Mouse (Mus musculus) spleen, adult 2 months (tissue): ENCODE data around the gene AI854703.

ENCODE experiments used
- CTCF ChIP-seq: fragments of 200-500 bp; IDR thresholded peaks from 2 replicates; pipeline ENCODE4 v1.5.1; 2011; ENCODE audit warnings: mild to moderate bottlenecking, inconsistent platforms; ENCODE audit not compliant: insufficient read depth, insufficient read length, insufficient replicate concordance; ENCODE audit errors: extremely low read depth
- POLR2A ChIP-seq: fragments of 200-500 bp; IDR thresholded peaks from 2 replicates; pipeline ENCODE4 v1.6.1; 2011; ENCODE audit warnings: low read depth, low read length, inconsistent platforms

DNA sequence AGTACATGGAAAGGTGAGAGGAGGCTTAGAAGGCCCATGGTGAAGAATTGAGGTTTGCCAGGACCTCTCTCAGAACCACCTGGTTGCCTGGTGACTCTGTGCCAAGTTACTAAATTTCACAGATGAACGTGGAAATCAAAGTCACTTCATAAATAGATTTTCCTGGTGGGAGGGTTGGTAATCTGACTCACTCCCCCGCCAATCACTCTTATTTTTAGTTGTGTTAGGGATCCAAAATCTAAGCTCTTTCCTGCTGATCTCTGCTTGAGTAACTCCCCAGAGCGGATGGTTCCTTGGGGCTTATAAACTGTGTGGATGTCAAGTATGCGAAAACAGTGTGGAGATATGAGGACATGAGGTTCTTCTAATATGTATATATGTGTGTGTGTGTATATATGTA is 55.7 kb downstream of the AI854703 start:
- TF ChIP-seq POLR2A = no peak
- no peak for TF ChIP-seq CTCF
